Mouse (Mus musculus): ENCODE results near the gene Dbn1.

Dbn1 gene

GRCm38 (mm10) chr13:55487578-55488498 lies at the start of gene Dbn1:
Gene Dbn1 (minus strand): TSS chr13:55488111.
- DNase-seq, result no peak

GRCm38 (mm10) chr13:55536194-55537175 lies 48.6 kb upstream of the Dbn1 start, which contains the start of gene Ddx41:
Gene Ddx41 (minus strand): TSS chr13:55536658.
- DNase-seq, result peak; percentile 100

- no peak for DNase-seq
These were observed 47.9 kb upstream of the Dbn1 start for GRCm38 (mm10) chr13:55535796-55536193.

GRCm38 (mm10) chr13:55535191-55535590 lies 47.3 kb upstream of the Dbn1 start:
- no peak for DNase-seq

- DNase-seq, result no peak
These were observed 41.4 kb upstream of the Dbn1 start, which contains the start of gene Dok3 for GRCm38 (mm10) chr13:55529198-55529915. Gene Dok3 (minus strand): TSS chr13:55529296.

- DNase-seq, result no peak
These were observed 40.2 kb upstream of the Dbn1 start for GRCm38 (mm10) chr13:55527834-55528772.

- no peak for DNase-seq
These were observed 39.3 kb upstream of the Dbn1 start for GRCm38 (mm10) chr13:55527212-55527611.

- no peak for DNase-seq
These were observed 38.0 kb upstream of the Dbn1 start for GRCm38 (mm10) chr13:55525733-55526553.

- no peak for DNase-seq
These were observed 36.2 kb upstream of the Dbn1 start for GRCm38 (mm10) chr13:55523951-55524600.

GRCm38 (mm10) chr13:55523278-55523677 lies 35.4 kb upstream of the Dbn1 start:
- no peak for DNase-seq

GRCm38 (mm10) chr13:55522730-55523129 lies 34.8 kb upstream of the Dbn1 start:
- DNase-seq, result no peak

GRCm38 (mm10) chr13:55519606-55520005 lies 31.7 kb upstream of the Dbn1 start:
- no peak for DNase-seq

GRCm38 (mm10) chr13:55516955-55517354 lies 29.0 kb upstream of the Dbn1 start:
- peak; percentile 85 for DNase-seq

- DNase-seq, result no peak
These were observed 25.9 kb upstream of the Dbn1 start for GRCm38 (mm10) chr13:55513828-55514227.

- DNase-seq, result peak; percentile 70
These were observed 25.3 kb upstream of the Dbn1 start, which contains the start of gene Pdlim7 for GRCm38 (mm10) chr13:55513111-55513748. Gene Pdlim7 (minus strand): TSS chr13:55513676.

GRCm38 (mm10) chr13:55512379-55513031 lies 24.6 kb upstream of the Dbn1 start:
- no peak for DNase-seq

GRCm38 (mm10) chr13:55511492-55511861 lies 23.6 kb upstream of the Dbn1 start:
- DNase-seq, result no peak

- no peak for DNase-seq
These were observed 23.0 kb upstream of the Dbn1 start for GRCm38 (mm10) chr13:55510668-55511491.
